Mouse (Mus musculus): ENCODE data around the gene Bcl10.
"Not testable (repeated sequence)": the region's sequence is repeated elsewhere in the genome, so short reads cannot be mapped to it uniquely, and the experiment has no call there.

The Bcl10 gene

GRCm38 (mm10) chr3:145913263-145913662, 9.3 kb upstream of the Bcl10 start:
- DNase-seq (ENCODE audit: low read depth, low spot score): no peak

- DNase-seq (ENCODE audit: low read depth, low spot score): not testable (repeated sequence)
Observed at GRCm38 (mm10) chr3:145913942-145914341, 8.7 kb upstream of the Bcl10 start.

GRCm38 (mm10) chr3:145916374-145916773, 6.2 kb upstream of the Bcl10 start:
- DNase-seq (ENCODE audit: low read depth, low spot score): no peak

GRCm38 (mm10) chr3:145916826-145917225, 5.8 kb upstream of the Bcl10 start:
- no peak for DNase-seq (ENCODE audit: low read depth, low spot score)

DNA sequence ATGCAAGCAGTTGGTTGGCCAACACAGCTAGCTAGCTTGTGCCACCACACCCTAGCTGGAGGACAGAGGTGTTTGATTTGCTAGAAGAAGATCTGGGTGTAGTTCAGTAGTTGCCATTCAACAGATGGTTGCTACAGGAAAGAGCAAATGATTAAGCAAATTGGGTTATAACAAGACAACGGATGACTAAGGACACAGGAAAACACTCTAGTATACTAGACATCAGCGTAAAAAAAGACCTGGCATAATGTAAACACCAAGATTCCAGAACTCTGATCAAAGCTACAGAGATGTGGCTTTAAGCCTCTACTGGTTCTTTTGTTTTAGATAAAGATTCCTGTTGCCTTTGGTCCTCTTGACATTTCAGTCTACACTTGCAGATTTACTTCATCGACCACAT, 367 bp downstream of the Bcl10 start:
- no peak for DNase-seq (ENCODE audit: low read depth, low spot score)

DNA sequence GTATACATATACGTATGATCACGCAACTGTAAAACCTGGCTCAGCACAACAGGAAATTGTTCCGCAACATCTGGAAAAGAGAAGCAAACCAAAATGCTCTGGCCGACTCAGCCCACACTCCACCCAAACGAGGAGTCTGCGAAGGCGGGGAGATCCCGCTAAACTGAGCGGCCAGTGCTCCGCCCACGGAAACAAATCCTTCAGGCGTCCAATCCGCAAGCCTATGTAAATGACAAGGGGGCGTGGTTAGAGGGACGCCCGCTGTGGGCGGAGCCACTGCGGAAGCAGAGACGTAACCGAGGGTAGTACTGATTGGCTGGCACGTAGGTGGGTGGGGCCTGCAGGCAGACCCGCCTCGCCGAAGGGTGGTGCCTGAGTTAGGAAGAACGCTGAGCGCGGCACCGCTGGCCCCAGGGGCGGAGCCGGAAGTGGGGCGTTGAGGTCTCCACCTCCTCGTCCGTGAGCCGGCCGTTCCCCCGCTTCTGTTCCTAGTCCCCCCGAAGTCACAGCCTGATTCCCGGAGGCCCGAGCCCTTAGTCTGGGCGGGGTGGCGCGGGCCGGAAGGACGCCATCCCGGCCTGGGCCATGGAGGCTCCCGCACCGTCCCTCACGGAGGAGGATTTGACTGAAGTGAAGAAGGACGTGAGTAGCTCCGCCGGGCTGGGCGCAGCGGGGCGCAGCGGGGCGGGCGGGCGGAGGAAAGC, 1.4 kb downstream of the Bcl10 start:
- DNase-seq (ENCODE audit: low read depth, low spot score): peak; percentile 100

GRCm38 (mm10) chr3:145924649-145925337, 2.2 kb downstream of the Bcl10 start:
- DNase-seq (ENCODE audit: low read depth, low spot score): no peak

DNA sequence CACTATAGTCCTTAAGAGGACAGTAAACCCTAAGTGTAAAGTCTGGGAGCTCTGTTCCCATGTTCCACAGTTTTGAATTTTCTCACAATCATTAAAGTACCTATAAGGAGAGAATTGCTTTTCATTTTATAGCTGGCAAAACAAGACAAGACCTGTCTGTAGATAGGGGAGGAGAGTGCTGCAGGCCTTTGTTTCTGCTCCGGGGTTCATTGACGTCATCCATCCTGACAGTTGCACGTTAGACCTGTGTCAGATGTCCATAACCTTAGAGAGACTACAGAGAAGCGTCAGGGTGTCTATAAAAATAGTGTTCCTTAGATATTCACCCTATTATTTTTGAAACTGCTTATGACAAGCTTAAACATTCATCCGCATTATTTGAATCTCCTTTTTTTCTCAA, 2.9 kb downstream of the Bcl10 start:
- no peak for DNase-seq (ENCODE audit: low read depth, low spot score)

DNA sequence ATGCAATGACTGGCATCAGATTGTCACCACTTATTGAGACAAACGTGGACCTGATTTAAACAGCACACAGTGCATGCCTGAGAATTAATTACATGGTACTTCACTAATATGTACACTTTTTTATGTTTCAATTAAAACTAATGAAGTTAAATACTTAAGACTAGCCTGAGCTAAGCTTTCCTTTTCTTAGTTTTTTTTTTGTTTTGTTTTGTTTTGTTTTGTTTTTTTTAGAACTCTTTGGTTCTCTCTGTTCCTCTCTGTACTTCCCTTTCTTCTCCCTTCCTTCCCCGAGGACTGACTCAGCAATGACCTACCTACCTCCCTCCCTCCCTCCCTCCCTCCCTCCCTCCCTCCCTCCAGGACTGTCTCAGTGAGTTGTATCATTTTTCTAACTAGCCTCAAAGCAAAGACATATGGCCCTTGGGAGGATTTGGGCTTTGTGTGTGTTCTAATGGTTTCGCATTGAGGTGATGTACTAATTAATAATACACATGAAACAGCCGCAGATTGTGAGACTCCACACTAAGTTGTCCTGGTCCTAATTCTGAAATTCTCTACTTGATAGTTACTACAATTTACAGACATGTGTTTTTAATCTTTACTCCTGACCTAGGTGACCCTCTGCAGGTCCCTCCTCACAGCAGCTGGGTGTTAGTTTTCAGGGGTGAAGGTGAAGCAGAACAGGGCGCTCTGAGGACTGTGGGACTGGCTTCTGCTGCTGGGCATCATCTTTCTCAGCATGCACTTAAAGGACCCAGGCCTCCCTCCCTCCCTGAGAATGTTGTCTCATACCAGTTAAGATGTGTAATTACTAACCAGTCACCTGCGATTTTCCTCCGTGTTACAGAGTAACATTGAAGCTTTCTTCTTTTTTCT, 7.2 kb downstream of the Bcl10 start:
- DNase-seq (ENCODE audit: low read depth, low spot score): no peak

- no peak for DNase-seq (ENCODE audit: low read depth, low spot score)
Observed at GRCm38 (mm10) chr3:145933845-145934244, 11.2 kb downstream of the Bcl10 start.

- DNase-seq (ENCODE audit: low read depth, low spot score): peak; percentile 90
Observed at GRCm38 (mm10) chr3:145937505-145938404, 15.2 kb downstream of the Bcl10 start, which contains the start of gene 2410004B18Rik. 2410004B18Rik (plus strand) TSS chr3:145938014.

DNA sequence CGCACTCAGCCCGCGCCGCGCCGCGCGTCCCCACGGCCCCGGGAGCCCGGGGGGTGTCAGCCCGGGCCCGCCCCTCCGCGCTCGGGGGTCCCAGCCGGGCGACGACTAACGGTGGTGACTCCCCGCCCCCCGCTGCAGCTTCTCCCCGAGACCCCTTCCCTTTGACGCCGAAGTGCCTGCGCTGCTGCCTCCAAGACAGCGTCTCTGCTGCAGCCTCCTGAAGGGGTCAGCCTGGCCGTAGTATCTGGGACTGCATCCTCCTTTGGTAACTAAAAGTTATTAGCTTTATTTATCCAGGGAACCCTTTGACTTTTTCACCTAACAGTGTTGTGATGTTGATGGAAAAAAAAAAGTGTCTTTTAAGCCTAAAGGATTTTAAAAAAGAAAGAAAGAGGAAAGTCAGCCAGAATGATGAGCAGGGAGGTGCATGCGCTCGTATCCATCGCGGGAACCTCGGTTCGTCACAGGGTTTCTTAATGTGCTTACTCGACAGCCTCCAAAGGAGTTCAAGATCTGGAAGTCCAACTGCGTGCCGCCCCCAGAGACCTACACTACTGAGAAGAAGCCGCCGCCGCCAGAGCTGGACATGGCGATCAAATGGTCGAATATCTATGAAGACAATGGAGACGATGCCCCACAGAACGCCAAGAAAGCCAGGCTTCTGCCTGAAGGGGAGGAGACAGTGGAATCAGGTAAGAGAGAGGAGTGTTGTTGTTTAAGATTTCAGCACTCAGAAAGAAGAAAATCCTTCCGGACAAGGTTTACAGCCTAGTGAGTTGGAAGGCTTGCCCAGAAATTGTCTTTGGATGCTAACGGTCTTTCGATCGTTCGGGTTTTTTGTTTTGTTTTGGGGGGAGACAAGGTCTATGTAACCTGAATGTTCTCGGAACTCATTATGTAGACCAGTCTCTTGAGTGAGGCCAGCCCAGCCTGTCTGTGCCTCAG, 16.1 kb downstream of the Bcl10 start:
- DNase-seq (ENCODE audit: low read depth, low spot score): no peak

GRCm38 (mm10) chr3:145939402-145939801, 16.8 kb downstream of the Bcl10 start:
- DNase-seq (ENCODE audit: low read depth, low spot score): no peak

DNA sequence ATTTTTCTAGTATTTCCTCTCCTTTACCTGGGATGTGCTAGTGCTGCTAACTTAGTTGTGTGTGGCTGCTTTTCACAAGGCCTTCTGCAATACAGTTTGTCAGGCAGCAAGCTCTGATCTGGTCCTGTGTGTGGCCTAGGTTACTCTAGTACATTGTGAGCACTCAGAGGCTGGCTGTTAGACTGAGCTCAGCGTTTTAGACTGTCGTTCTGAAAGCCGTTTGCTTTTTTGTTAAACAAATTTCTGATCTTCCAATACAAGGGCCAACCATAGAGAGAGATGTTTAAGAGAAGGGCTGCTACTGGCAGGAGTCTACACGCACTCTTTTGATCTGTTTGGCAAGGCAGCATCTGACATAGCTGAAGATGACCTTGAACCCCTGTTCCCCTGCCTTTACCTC, 17.4 kb downstream of the Bcl10 start:
- no peak for DNase-seq (ENCODE audit: low read depth, low spot score)

GRCm38 (mm10) chr3:145941971-145942370, 19.4 kb downstream of the Bcl10 start:
- DNase-seq (ENCODE audit: low read depth, low spot score): peak; percentile 63

- no peak for DNase-seq (ENCODE audit: low read depth, low spot score)
Observed at GRCm38 (mm10) chr3:145944348-145944747, 21.7 kb downstream of the Bcl10 start.

- no peak for DNase-seq (ENCODE audit: low read depth, low spot score)
Observed at GRCm38 (mm10) chr3:145945904-145946303, 23.3 kb downstream of the Bcl10 start.

GRCm38 (mm10) chr3:145946654-145947053, 24.1 kb downstream of the Bcl10 start:
- no peak for DNase-seq (ENCODE audit: low read depth, low spot score)

DNA sequence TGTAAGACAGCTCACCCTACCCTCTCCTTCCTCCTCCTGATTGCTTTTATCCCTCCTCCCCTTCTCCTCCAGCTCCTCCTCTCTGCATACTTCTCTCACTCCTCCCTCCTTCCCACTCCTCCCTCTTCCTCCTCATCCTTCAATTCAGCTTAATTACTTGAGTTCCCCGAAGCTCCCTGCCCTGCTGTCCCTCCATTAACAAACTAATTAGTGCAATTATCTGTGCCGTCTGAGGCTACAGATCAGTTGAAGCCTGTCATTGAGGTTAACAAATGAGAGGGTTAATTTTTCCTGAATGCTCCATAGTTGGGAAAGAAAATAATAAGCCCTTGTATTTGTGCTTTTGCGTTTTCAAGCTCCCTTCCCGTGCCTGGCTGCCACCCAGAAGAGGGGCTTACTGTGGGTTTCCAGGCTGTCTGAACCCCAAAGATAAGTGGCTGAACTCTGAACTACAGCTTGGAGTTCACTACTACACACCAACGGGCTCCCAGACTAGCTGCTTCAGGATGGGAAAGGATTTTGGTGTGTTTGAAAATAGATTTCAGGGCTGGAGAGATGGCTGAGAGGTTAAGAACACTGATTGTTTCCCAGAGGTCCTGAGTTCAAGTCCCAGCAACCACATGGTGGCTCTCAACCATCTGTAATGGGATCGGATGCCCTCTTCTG, 25.1 kb downstream of the Bcl10 start:
- no peak for DNase-seq (ENCODE audit: low read depth, low spot score)

Measured in embryo, embryonic 11.5 days (tissue).